Mouse (Mus musculus) forebrain, embryonic 16.5 days (tissue): Measurements from ENCODE around the gene Ric3. TPM values are rescaled to one million over a fixed set of nuclear protein-coding genes. Genes with fewer than 3 reads are reported as not detected.
A peak's percentile ranks its signal among the peaks of the same experiment; 100 is the strongest.

Experiments used
- ATAC-seq: fragments of 200-750 bp; cut with Nextera tagmentation; 2 replicates; pipeline ENCODE4 v1.8.0; 2017; ENCODE audit warnings: mild to moderate bottlenecking, moderate library complexity
- H3K27ac ChIP-seq: fragments of 300-500 bp; sonication (generic); 2 replicates; pipeline ENCODE4 v1.5.1; 2014; ENCODE audit warnings: low read length, control low read depth
- H3K27me3 ChIP-seq: fragments of 300-500 bp; sonication (generic); replicated peaks from 2 replicates; pipeline ENCODE4 v1.6.1; 2014; ENCODE audit warnings: low read length; ENCODE audit not compliant: control insufficient read depth, insufficient read depth
- H3K36me3 ChIP-seq: fragments of 300-500 bp; sonication (generic); 2 replicates; pipeline ENCODE4 v1.6.1; 2014; ENCODE audit not compliant: control insufficient read depth, insufficient read depth
- H3K4me1 ChIP-seq: fragments of 300-500 bp; sonication (generic); replicated peaks from 2 replicates; pipeline ENCODE4 v1.6.1; 2014; ENCODE audit warnings: low read length; ENCODE audit not compliant: control insufficient read depth, insufficient read depth
- H3K4me2 ChIP-seq: fragments of 300-500 bp; sonication (generic); 2 replicates; pipeline ENCODE4 v1.6.1; 2014; ENCODE audit warnings: mild to moderate bottlenecking, low read length, control low read depth
- H3K4me3 ChIP-seq: fragments of 300-500 bp; sonication (generic); replicated peaks from 2 replicates; pipeline ENCODE4 v1.5.1; 2014; ENCODE audit warnings: mild to moderate bottlenecking, low read length, control low read depth
- H3K9ac ChIP-seq: fragments of 300-500 bp; sonication (generic); replicated peaks from 2 replicates; pipeline ENCODE4 v1.6.1; 2014; ENCODE audit warnings: low read depth, low read length, control low read depth
- H3K9me3 ChIP-seq: fragments of 300-500 bp; sonication (generic); 2 replicates; pipeline ENCODE4 v1.6.1; 2016; ENCODE audit warnings: low read length; ENCODE audit not compliant: control insufficient read depth
- WGBS: fragments of 180-500 bp; shearing (Covaris S2); extraction: QIAGEN DNeasy Blood & Tissue Kit; methylation state at CpG from one replicate; pipeline ENCODE4 v1.1.7; 2014; 5-methylcytosine and 5-hydroxymethylcytosine counted together
- polyA plus RNA-seq: library from polyadenylated mRNA; unstranded; fragments of >200 nt; fragmentation: Nextera tagmentation; extraction: Ambion mirVana; gene quantifications from 2 replicates; pipeline ENCODE4 v1.2.1, GENCODE M21; 2015

Ric3 gene
- polyA plus RNA-seq, 1 experiment from 2014 or later = 34.6 TPM

GRCm38 (mm10) chr7:109012998-109013625, 70.0 kb downstream of the Ric3 start:
- Histone ChIP-seq H3K36me3 (no peaks in the 10 kb centered on the region), H3K27me3 (peaks cover 2% of the 10 kb centered on the region; the same call in 1 of the 2 replicates), H3K9ac (peak overlapping the region; percentile 7), H3K4me2 (peak overlapping the region; percentile 75), H3K4me3 (0 out of 2 replicates have a peak overlapping the region, but pooled peaks have one; percentile 6), H3K9me3 (no peaks in the 10 kb centered on the region), H3K27ac (peak overlapping the region; percentile 42; the same call in 1 of the 2 replicates), H3K4me1 (peaks cover 34% of the 10 kb centered on the region)
- WGBS = 31% methylated on average over 4 of the region's 4 CpGs
- ATAC-seq = no peak

GRCm38 (mm10) chr7:109012575-109012974, 70.6 kb downstream of the Ric3 start:
- Histone ChIP-seq H3K4me1 (peaks cover 34% of the 10 kb centered on the region), H3K27ac (peak overlapping the region; percentile 29; the same call in 1 of the 2 replicates), H3K27me3 (peaks cover 2% of the 10 kb centered on the region; the same call in 1 of the 2 replicates), H3K9ac (peak overlapping the region; percentile 10; the same call in 1 of the 2 replicates), H3K4me3 (peak overlapping the region; percentile 79; the same call in 1 of the 2 replicates), H3K36me3 (no peaks in the 10 kb centered on the region), H3K9me3 (no peaks in the 10 kb centered on the region), H3K4me2 (peak overlapping the region; percentile 75)
- 79% methylated on average over 1 of the region's 1 CpGs for WGBS
- ATAC-seq = no peak

GRCm38 (mm10) chr7:109011596-109012180, 71.4 kb downstream of the Ric3 start:
- WGBS = 20% methylated on average over 8 of the region's 8 CpGs
- peaks cover 32% of the 10 kb centered on the region for H3K4me1 ChIP-seq

GRCm38 (mm10) chr7:109010720-109011595, 72.2 kb downstream of the Ric3 start:
- Histone ChIP-seq H3K4me3 (peak overlapping the region; percentile 79), H3K27ac (peak overlapping the region; percentile 73), H3K27me3 (peaks cover 2% of the 10 kb centered on the region; the same call in 1 of the 2 replicates), H3K9me3 (no peaks in the 10 kb centered on the region), H3K36me3 (no peaks in the 10 kb centered on the region), H3K4me1 (peaks cover 27% of the 10 kb centered on the region), H3K4me2 (peak overlapping the region; percentile 75), H3K9ac (peak overlapping the region; percentile 90)
- under 1% methylated on average over 59 of the region's 82 CpGs for WGBS
- ATAC-seq = peak; percentile 80

More at GRCm38 (mm10) chr7:109011596-109012180, 71.4 kb downstream of the Ric3 start:
- peak overlapping the region; percentile 79 for H3K4me3 ChIP-seq
- no peaks in the 10 kb centered on the region for H3K9me3 ChIP-seq
- no peaks in the 10 kb centered on the region for H3K36me3 ChIP-seq
- H3K4me2 ChIP-seq = peak overlapping the region; percentile 75
- H3K27me3 ChIP-seq = peaks cover 2% of the 10 kb centered on the region; the same call in 1 of the 2 replicates
- peak overlapping the region; percentile 73 for H3K27ac ChIP-seq
- H3K9ac ChIP-seq = peak overlapping the region; percentile 90
- ATAC-seq = peak; percentile 69

- no peak for ATAC-seq
- 96% methylated on average over 1 of the region's 1 CpGs for WGBS
- Histone ChIP-seq H3K27me3 (peaks cover 2% of the 10 kb centered on the region; the same call in 1 of the 2 replicates), H3K4me1 (peaks cover 27% of the 10 kb centered on the region), H3K4me2 (no peak overlapping the region), H3K9ac (no peak overlapping the region), H3K4me3 (no peak overlapping the region), H3K9me3 (no peaks in the 10 kb centered on the region), H3K36me3 (no peaks in the 10 kb centered on the region), H3K27ac (no peak overlapping the region)
These were observed 73.9 kb downstream of the Ric3 start for GRCm38 (mm10) chr7:109009260-109009659.

- H3K4me3 ChIP-seq = no peak overlapping the region
- no peaks in the 10 kb centered on the region for H3K9me3 ChIP-seq
- no peaks in the 10 kb centered on the region for H3K36me3 ChIP-seq
- WGBS = 5% methylated on average over 3 of the region's 3 CpGs
- H3K27me3 ChIP-seq = no peaks in the 10 kb centered on the region
- H3K27ac ChIP-seq = no peak overlapping the region
- no peak overlapping the region for H3K4me2 ChIP-seq
- no peaks in the 10 kb centered on the region for H3K4me1 ChIP-seq
- ATAC-seq = no peak
- no peak overlapping the region for H3K9ac ChIP-seq
These were observed 79.5 kb downstream of the Ric3 start for GRCm38 (mm10) chr7:109003653-109004052.

- Histone ChIP-seq H3K36me3 (no peaks in the 10 kb centered on the region), H3K4me2 (no peak overlapping the region), H3K4me3 (no peak overlapping the region), H3K27ac (no peak overlapping the region), H3K27me3 (no peaks in the 10 kb centered on the region), H3K9ac (no peak overlapping the region), H3K4me1 (no peaks in the 10 kb centered on the region), H3K9me3 (no peaks in the 10 kb centered on the region)
- 92% methylated on average over 4 of the region's 4 CpGs for WGBS
- ATAC-seq = no peak
These were observed 81.2 kb downstream of the Ric3 start for GRCm38 (mm10) chr7:109001971-109002370.

GRCm38 (mm10) chr7:109000315-109000954, 82.7 kb downstream of the Ric3 start:
- H3K4me3 ChIP-seq = no peak overlapping the region
- peak; percentile 49 for ATAC-seq
- H3K36me3 ChIP-seq = no peaks in the 10 kb centered on the region
- WGBS = 35% methylated on average over 4 of the region's 4 CpGs
- H3K9me3 ChIP-seq = no peaks in the 10 kb centered on the region
- H3K4me1 ChIP-seq = no peaks in the 10 kb centered on the region
- H3K27me3 ChIP-seq = no peaks in the 10 kb centered on the region
- H3K9ac ChIP-seq = no peak overlapping the region
- no peak overlapping the region for H3K27ac ChIP-seq
- H3K4me2 ChIP-seq = no peak overlapping the region
